Mouse (Mus musculus) embryonic facial prominence, embryonic 11.5 days (tissue): ENCODE measurements around the gene Coro1b. TPM values are rescaled to one million over a fixed set of nuclear protein-coding genes. Genes with fewer than 3 reads are reported as not detected.

Source experiments
- ATAC-seq: fragments of 200-750 bp; cut with Nextera tagmentation; replicated peaks from 2 replicates; pipeline ENCODE4 v1.8.0; 2017; ENCODE audit warnings: low read depth; ENCODE audit not compliant: insufficient number of reproducible peaks, low FRiP score, low TSS enrichment
- DNase-seq: peaks from one replicate; pipeline ENCODE4 v3.0.0-alpha.2; 2015; ENCODE audit warnings: low spot score
- H3K27ac ChIP-seq: fragments of 300-500 bp; sonication (generic); replicated peaks from 2 replicates; pipeline ENCODE4 v1.5.1; 2014; ENCODE audit warnings: mild to moderate bottlenecking, low read depth, low read length, control low read depth
- H3K27me3 ChIP-seq: fragments of 300-500 bp; sonication (generic); 2 replicates; pipeline ENCODE4 v1.6.1; 2014; ENCODE audit warnings: mild to moderate bottlenecking, low read length, moderate library complexity, mixed read lengths; ENCODE audit not compliant: control insufficient read depth, insufficient read depth
- H3K36me3 ChIP-seq: fragments of 300-500 bp; sonication (generic); replicated peaks from 2 replicates; pipeline ENCODE4 v1.6.1; 2014; ENCODE audit warnings: low read depth, mild to moderate bottlenecking, low read length, moderate library complexity, mixed read lengths; ENCODE audit not compliant: control insufficient read depth, insufficient read depth
- H3K4me1 ChIP-seq: fragments of 300-500 bp; sonication (generic); 2 replicates; pipeline ENCODE4 v1.6.1; 2014; ENCODE audit warnings: low read length, mixed read lengths; ENCODE audit not compliant: control insufficient read depth, insufficient read depth
- H3K4me2 ChIP-seq: fragments of 300-500 bp; sonication (generic); 2 replicates; pipeline ENCODE4 v1.6.1; 2014; ENCODE audit warnings: low read depth, mild to moderate bottlenecking, control low read depth, low read length, moderate library complexity
- H3K4me3 ChIP-seq: fragments of 300-500 bp; sonication (generic); 2 replicates; pipeline ENCODE4 v1.5.1; 2014; ENCODE audit warnings: low read depth, low read length, control low read depth
- H3K9ac ChIP-seq: fragments of 300-500 bp; sonication (generic); replicated peaks from 2 replicates; pipeline ENCODE4 v1.6.1; 2014; ENCODE audit warnings: mild to moderate bottlenecking, control low read depth, low read length
- H3K9me3 ChIP-seq: fragments of 300-500 bp; sonication (generic); replicated peaks from 2 replicates; pipeline ENCODE4 v1.6.1; 2016; ENCODE audit warnings: mild to moderate bottlenecking, low read length, inconsistent platforms, mixed read lengths; ENCODE audit not compliant: control insufficient read depth
- WGBS: fragments of 180-500 bp; shearing (Covaris S2); extraction: QIAGEN DNeasy Blood & Tissue Kit; methylation state at CpG from one replicate; pipeline ENCODE4 v1.1.7; 2014; 5-methylcytosine and 5-hydroxymethylcytosine counted together
- polyA plus RNA-seq: library from polyadenylated mRNA; unstranded; fragments of >200 nt; fragmentation: Nextera tagmentation; extraction: Ambion mirVana; gene quantifications from 2 replicates; pipeline ENCODE4 v1.2.1, GENCODE M21; 2014

The Coro1b gene
- polyA plus RNA-seq, 1 experiment from 2014 or later: 108 TPM

GRCm38 (mm10) chr19:4152445-4153231 is 4.2 kb downstream of the Coro1b start:
- no peak overlapping the region for H3K4me3 ChIP-seq
- no peak overlapping the region for H3K4me2 ChIP-seq
- H3K27ac ChIP-seq: no peak overlapping the region
- DNase-seq (no peak), ATAC-seq (no peak)
- H3K27me3 ChIP-seq: no peaks in the 10 kb centered on the region
- no peak overlapping the region for H3K9ac ChIP-seq
- H3K9me3 ChIP-seq: no peaks in the 10 kb centered on the region
- peaks cover 4% of the 10 kb centered on the region for H3K4me1 ChIP-seq
- 82% methylated on average over 8 of the region's 8 CpGs for WGBS
- no peaks in the 10 kb centered on the region; the same call in none of the 2 replicates for H3K36me3 ChIP-seq

- H3K4me1 ChIP-seq: peaks cover 4% of the 10 kb centered on the region
- no peak within 1 kb of the TSS for H3K9ac ChIP-seq
- no peaks in the 10 kb centered on the region; the same call in none of the 2 replicates for H3K36me3 ChIP-seq
- no peak within 1 kb of the TSS for H3K27ac ChIP-seq
- no peak for ATAC-seq
- no peak within 1 kb of the TSS for H3K4me2 ChIP-seq
- no peak for DNase-seq
- WGBS: 72% methylated on average over 11 of the region's 11 CpGs
- H3K4me3 ChIP-seq: no peak within 1 kb of the TSS
- H3K27me3 ChIP-seq: no peaks in the 10 kb centered on the region
- no peaks in the 10 kb centered on the region for H3K9me3 ChIP-seq
These were observed 4.8 kb downstream of the Coro1b start, which contains the start of gene Ptprcap for GRCm38 (mm10) chr19:4153232-4153654. TSS of gene Ptprcap (plus strand) at chr19:4153604.

- Histone ChIP-seq H3K36me3 (peaks cover 2% of the 10 kb centered on the region), H3K9me3 (no peaks in the 10 kb centered on the region), H3K27me3 (no peaks in the 10 kb centered on the region), H3K4me2 (no peak overlapping the region), H3K27ac (no peak overlapping the region), H3K9ac (no peak overlapping the region), H3K4me1 (no peaks in the 10 kb centered on the region), H3K4me3 (no peak overlapping the region)
- no peak for DNase-seq
- no peak for ATAC-seq
- 78% methylated on average over 13 of the region's 13 CpGs for WGBS
These were observed 6.2 kb downstream of the Coro1b start for GRCm38 (mm10) chr19:4154437-4155222.

- no peak overlapping the region for H3K4me2 ChIP-seq
- H3K4me3 ChIP-seq: no peak overlapping the region
- WGBS: 72% methylated on average over 6 of the region's 6 CpGs
- H3K9ac ChIP-seq: no peak overlapping the region
- no peak for DNase-seq
- ATAC-seq: no peak
- no peaks in the 10 kb centered on the region for H3K27me3 ChIP-seq
- no peak overlapping the region for H3K27ac ChIP-seq
- H3K9me3 ChIP-seq: no peaks in the 10 kb centered on the region
- H3K4me1 ChIP-seq: no peaks in the 10 kb centered on the region
- peaks cover 2% of the 10 kb centered on the region for H3K36me3 ChIP-seq
These were observed 7.0 kb downstream of the Coro1b start for GRCm38 (mm10) chr19:4155223-4156072.

GRCm38 (mm10) chr19:4156073-4156579 is 7.7 kb downstream of the Coro1b start:
- Histone ChIP-seq H3K4me3 (no peak overlapping the region), H3K36me3 (peaks cover 2% of the 10 kb centered on the region), H3K27me3 (no peaks in the 10 kb centered on the region), H3K9me3 (no peaks in the 10 kb centered on the region), H3K9ac (no peak overlapping the region), H3K4me1 (no peaks in the 10 kb centered on the region), H3K27ac (no peak overlapping the region), H3K4me2 (no peak overlapping the region)
- DNase-seq (no peak), ATAC-seq (no peak)
- WGBS: 69% methylated on average over 18 of the region's 20 CpGs

GRCm38 (mm10) chr19:4156771-4157170 is 8.4 kb downstream of the Coro1b start:
- H3K4me3 ChIP-seq: no peak overlapping the region
- ATAC-seq: no peak

GRCm38 (mm10) chr19:4159049-4159448 is 10.6 kb downstream of the Coro1b start:
- H3K4me3 ChIP-seq: no peak overlapping the region
- no peaks in the 10 kb centered on the region for H3K27me3 ChIP-seq
- ATAC-seq (no peak), DNase-seq (no peak)
- no peak overlapping the region for H3K9ac ChIP-seq
- H3K4me2 ChIP-seq: no peak overlapping the region
- no peaks in the 10 kb centered on the region for H3K4me1 ChIP-seq
- 92% methylated on average over 8 of the region's 8 CpGs for WGBS
- H3K36me3 ChIP-seq: peaks cover 2% of the 10 kb centered on the region
- H3K9me3 ChIP-seq: no peaks in the 10 kb centered on the region
- H3K27ac ChIP-seq: no peak overlapping the region

More at GRCm38 (mm10) chr19:4156771-4157170, 8.4 kb downstream of the Coro1b start:
- Histone ChIP-seq H3K9me3 (no peaks in the 10 kb centered on the region), H3K9ac (no peak overlapping the region), H3K4me1 (no peaks in the 10 kb centered on the region), H3K27me3 (no peaks in the 10 kb centered on the region), H3K36me3 (peaks cover 2% of the 10 kb centered on the region), H3K4me2 (no peak overlapping the region), H3K27ac (no peak overlapping the region)
- DNase-seq: no peak
- 90% methylated on average over 12 of the region's 12 CpGs for WGBS
